Mouse (Mus musculus): ENCODE results near the gene Gm973.

Gm973 gene

GRCm38 (mm10) chr1:59580880-59581279, 64.8 kb downstream of the Gm973 start:
- no peak for DNase-seq (ENCODE audit: low read depth, low spot score)

DNA sequence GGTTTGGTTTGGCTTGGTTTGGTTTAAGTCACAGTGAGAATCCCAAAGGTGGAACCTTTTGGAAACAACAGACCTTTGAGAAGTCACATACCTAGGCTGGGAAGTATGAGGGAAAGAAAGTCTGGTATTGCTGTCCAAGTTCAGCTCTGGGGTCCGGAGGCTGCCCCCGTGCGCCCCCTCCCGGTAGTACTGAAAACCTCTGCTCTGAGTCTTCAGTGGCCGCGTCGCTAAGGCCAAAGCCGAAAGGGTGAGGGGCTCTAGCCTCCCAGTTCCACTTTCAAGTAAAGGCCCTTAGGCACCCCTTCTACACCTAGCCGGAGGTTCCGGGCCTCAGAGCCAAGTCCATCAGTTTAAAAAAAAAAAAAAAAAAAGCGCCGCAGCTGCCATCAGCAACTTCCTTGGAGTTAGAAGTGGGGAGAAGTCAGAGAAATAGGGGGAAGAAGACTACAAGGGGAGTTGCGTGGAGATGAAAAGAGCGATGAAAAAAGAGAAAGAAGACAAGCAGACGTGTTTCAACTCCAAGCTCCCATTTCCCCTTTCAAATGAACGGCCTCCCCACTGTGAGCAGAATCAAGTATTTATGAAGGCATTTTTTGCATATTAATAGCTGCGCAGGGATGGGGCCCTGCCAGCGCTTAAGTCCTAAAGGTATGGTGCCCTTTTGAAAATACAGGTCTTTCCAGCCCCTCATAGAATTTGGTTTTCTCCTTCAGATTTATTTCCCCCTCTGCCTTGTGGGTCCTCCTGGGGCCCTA, 68.8 kb downstream of the Gm973 start:
- no peak for DNase-seq (ENCODE audit: low read depth, low spot score)

- no peak for DNase-seq (ENCODE audit: low read depth, low spot score)
Observed at GRCm38 (mm10) chr1:59589271-59589670, 73.2 kb downstream of the Gm973 start.

DNA sequence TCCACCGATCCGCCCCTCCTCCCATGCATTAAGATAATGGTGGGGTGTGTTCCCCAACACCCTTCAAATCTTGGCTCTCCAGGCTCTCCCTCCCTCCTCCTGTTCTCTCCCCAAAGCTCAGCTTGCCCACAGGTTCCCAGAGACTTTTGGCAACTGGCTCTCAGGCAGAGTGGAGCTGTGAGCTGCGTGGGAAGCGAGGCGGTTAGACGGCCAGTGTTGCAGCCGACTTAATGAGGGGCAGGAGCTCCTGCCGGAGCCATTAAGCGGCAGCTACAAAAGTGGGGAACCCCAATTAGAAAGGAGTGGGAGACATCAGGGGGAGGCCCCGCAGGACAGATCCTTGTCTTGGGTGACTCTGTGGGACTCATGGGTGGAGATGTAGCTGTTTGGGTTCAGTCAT, 76.3 kb downstream of the Gm973 start:
- DNase-seq (ENCODE audit: low read depth, low spot score), result no peak

DNA sequence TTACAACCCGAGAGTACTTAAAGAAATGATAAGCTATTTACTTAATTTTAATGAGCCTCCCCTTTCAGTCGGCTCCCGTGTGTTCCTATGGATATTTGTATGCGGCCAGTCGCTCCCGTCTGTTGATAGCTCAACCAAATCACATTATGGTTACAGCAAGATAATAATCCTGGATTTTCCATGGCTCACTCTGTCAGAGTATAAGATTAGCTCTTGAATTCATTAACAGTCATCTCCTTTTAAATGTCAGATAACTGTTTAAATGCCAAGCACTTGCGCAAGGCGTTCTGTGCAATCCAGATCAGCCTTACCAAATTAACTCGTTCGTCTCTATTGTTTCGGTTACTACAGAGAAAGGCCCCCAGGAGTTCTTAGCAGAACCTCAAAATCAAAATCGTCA, 76.8 kb downstream of the Gm973 start:
- no peak for DNase-seq (ENCODE audit: low read depth, low spot score)

DNA sequence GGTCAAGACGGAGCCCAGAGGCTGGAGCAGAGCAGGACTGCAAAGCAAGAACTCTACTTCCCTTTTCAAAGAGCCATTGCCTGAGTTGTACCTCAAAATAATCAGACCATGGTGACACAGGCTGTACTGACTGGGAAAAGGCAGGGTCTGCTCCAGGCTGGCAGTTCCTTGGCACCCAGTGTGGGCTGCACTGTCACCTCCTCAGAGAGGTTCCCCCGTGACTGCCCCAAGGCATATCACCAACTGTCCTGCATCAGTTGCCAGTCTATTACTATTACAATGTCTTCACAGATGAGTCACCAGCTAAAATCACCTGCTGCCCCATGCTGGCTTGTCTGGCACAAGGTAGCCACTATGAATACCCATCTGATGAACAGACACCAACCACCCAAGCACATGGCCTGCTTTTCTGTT, 77.6 kb downstream of the Gm973 start:
- DNase-seq (ENCODE audit: low read depth, low spot score), result no peak

DNA sequence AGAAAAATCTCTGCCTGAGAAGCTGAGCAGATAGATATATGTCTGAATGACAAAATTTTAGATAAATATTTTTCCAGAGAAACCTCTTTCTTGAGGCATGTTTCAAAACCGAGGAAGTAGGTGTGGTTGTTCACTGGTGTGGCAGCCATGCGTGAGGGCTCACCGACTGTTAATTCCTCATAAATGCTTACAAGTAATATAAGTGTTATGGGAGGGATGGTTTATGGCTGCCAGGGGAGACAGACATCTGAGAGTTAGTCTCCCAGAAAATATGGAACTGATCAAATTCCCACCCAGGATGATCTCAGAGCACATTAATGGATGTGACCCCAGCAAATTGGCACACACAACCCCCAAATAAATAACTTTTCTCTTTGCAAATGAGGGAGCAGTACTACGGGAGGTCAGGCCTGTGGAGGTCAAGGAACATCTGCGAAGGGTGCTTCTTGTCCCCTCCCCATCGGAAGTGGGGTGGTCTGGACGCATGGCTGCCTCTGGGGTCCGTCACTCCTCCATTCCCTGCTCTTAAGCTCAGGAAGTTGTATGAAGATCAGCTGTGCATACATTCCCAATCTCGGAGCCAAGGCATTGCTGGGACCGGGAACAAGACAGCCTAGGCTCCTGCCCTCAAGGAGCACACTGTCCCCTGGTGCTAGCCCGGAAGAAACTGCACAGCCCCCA, 78.7 kb downstream of the Gm973 start:
- no peak for DNase-seq (ENCODE audit: low read depth, low spot score)

DNA sequence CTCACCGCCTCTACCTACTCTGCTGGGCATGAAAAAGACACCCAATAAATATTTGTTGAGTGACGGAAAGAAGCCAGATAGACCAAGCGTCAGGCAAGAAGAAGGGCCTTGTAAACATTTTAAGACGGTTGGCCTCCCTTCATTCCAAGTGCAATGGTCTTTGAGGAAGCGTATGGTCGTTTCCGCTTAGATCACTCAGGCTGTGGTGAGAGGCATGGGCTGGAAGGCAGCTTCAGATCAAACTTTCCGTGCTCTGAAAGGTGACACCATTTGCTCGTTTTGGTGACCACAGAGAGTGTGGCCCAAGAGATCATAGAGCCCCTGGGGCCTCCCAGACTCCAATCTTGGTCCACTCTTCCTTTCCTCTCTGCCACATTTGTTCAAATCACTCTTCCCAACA, 79.5 kb downstream of the Gm973 start:
- DNase-seq (ENCODE audit: low read depth, low spot score), result no peak

DNA sequence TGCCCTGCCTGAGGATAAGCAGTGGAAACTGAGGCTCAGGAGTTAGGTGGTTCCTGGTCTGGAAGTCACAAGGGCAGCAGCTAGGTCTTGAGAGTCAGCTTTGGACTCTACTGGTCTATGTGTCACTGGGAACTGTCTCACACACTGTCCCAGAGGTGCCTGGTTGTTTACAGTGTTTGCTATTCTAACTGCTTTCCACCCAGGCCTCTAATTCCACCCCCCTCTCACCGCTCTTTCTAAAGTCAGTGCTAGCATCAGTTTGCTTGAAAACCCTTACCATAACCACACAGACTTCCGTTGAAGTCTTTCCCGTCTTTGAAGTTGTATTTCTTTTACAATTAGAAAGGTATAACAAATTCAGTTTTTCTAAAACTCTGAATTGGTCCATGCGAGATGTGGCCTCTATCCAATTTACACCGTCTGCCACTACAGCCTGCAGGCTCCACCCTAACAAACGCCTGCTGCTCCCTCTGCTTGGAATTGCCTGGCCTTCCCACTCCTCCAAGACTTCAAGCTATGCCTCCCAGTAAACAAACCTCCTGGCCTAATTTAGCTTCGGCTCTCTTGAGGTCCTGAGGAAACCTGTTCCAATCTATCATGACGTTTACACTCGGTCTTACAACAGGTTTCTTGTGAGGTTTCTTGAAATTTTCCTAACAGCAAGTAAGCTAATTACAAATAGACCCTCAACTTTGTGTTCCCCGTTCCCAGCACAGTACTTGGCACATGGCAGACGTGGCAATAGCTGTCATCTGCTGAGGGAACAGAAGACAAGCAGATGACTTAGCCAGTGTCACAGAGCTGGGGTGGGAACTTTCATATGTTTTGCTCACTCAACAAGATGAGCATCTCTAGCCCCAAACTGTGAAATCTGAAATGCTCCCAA, 86.7 kb downstream of the Gm973 start:
- DNase-seq (ENCODE audit: low read depth, low spot score), result no peak

- DNase-seq (ENCODE audit: low read depth, low spot score), result no peak
Observed at GRCm38 (mm10) chr1:59603417-59603712, 87.3 kb downstream of the Gm973 start.

GRCm38 (mm10) chr1:59603893-59604292, 87.8 kb downstream of the Gm973 start:
- DNase-seq (ENCODE audit: low read depth, low spot score), result no peak

- no peak for DNase-seq (ENCODE audit: low read depth, low spot score)
Observed at GRCm38 (mm10) chr1:59606479-59606878, 90.4 kb downstream of the Gm973 start.

GRCm38 (mm10) chr1:59607071-59607470, 91.0 kb downstream of the Gm973 start:
- DNase-seq (ENCODE audit: low read depth, low spot score), result no peak

GRCm38 (mm10) chr1:59608125-59608762, 92.2 kb downstream of the Gm973 start:
- DNase-seq (ENCODE audit: low read depth, low spot score), result no peak

GRCm38 (mm10) chr1:59608920-59609319, 92.9 kb downstream of the Gm973 start:
- no peak for DNase-seq (ENCODE audit: low read depth, low spot score)

GRCm38 (mm10) chr1:59609458-59609857, 93.4 kb downstream of the Gm973 start:
- no peak for DNase-seq (ENCODE audit: low read depth, low spot score)

- no peak for DNase-seq (ENCODE audit: low read depth, low spot score)
Observed at GRCm38 (mm10) chr1:59609896-59610295, 93.8 kb downstream of the Gm973 start.

GRCm38 (mm10) chr1:59610929-59611328, 94.9 kb downstream of the Gm973 start:
- DNase-seq (ENCODE audit: low read depth, low spot score), result no peak

DNA sequence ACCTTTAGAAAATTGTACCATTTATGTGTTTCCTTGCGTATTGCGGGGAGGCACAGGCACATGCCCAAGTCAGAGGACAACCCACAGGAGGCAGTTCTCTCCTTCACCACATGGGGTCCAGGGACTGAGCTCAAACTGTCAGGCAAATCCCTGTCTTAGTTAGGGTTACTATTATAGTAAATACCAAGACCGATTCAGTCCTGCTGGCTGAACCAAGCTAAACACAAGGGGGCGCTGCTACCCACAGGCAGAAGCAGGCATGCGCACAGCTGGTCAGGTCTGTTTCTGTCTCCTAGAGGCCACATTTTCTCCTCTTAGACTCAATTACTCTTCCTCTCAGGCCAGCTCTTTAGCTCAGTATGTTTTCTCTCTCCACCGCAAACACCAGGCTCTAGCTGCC, 97.7 kb downstream of the Gm973 start:
- no peak for DNase-seq (ENCODE audit: low read depth, low spot score)

DNA sequence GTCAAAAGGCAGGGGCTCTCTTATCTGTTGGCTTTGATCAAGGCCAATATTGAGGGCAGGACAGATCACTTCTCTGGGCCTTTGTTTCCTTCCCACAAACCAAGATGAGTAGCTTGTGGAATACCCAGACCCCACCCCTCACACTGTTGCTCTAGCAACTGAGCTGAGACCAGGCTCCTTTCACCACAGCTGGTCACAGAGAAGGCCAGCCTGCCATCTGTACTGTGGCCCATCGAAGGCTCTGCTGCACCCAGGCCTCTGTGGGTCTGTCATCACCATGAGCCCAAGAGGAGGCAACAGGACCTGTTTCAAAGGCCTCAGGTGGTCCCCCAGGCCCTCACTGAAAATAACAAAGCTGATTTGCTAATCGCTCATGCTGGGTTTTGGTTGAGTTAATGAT, 99.0 kb downstream of the Gm973 start:
- no peak for DNase-seq (ENCODE audit: low read depth, low spot score)

DNA sequence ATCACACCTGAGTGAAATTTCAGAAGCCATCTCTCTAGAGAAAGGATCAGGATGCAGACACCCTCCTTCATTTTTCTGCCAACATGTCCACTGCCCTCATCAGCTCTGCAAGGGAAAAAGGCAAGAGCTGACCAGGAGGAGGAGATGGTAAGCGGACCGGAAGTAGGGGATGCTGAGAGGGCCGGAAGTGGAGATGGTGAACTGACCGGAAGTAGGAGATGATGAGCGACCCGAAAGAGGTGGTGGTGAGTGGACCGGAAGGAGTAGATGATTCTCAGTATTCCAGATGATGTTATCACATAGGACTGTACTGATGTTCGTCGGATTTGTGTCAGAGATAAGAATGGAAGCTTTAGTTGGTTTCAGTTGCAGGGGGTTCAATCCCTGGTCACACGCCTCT, 103.1 kb downstream of the Gm973 start:
- DNase-seq (ENCODE audit: low read depth, low spot score), result no peak

All from retina, adult 2 months (tissue).